Mouse (Mus musculus) cerebellum, adult 11 months (tissue): Measurements from ENCODE around the gene Dtnbp1.

Source experiments
- DNase-seq: peaks from one replicate; pipeline ENCODE4 v3.0.0; 2022

Dtnbp1 gene

DNA sequence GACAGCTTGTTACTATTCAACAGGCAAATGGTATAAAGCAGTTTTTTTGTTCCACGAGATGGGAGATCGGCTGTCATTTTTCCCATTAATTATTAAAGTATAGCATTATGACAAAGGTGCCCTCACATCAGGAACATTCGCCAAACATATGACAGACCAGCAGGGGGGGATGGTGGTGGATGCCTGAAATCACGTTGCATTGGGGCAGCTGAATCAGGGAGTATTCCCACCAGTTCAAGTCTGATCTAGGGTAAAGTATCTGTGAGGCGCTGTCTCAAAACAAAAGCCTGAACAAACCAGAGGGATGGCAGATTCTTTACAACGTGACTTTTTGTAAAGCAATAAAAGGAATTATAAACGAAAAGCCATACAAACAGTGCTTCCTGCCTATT is 1.1 kb downstream of the Dtnbp1 start:
- DNase-seq: peak; percentile 32

GRCm38 (mm10) chr13:44999211-44999610 is 2.7 kb downstream of the Dtnbp1 start:
- DNase-seq: no peak

DNA sequence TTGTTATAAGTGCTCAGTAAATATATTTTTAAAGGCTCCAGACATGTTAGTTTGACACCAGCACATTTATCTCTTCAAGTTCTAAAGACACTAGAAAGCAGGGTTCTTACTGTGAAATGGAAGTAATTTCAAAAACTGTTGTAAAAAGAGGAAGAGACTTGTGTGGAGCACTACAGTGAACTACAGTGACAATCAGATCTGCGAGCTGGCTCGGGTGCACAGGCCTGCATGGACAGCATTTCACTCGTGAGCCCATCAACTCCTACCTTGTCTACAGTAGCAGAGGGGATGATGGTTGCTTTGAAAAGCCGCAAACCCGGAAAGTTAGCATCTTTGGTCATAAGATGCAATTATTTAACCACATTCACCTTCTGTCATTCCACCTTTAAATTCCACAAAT is 5.6 kb downstream of the Dtnbp1 start:
- no peak for DNase-seq

GRCm38 (mm10) chr13:44992550-44993205 is 9.3 kb downstream of the Dtnbp1 start:
- DNase-seq: no peak

GRCm38 (mm10) chr13:44991936-44992335 is 10.0 kb downstream of the Dtnbp1 start:
- no peak for DNase-seq

DNA sequence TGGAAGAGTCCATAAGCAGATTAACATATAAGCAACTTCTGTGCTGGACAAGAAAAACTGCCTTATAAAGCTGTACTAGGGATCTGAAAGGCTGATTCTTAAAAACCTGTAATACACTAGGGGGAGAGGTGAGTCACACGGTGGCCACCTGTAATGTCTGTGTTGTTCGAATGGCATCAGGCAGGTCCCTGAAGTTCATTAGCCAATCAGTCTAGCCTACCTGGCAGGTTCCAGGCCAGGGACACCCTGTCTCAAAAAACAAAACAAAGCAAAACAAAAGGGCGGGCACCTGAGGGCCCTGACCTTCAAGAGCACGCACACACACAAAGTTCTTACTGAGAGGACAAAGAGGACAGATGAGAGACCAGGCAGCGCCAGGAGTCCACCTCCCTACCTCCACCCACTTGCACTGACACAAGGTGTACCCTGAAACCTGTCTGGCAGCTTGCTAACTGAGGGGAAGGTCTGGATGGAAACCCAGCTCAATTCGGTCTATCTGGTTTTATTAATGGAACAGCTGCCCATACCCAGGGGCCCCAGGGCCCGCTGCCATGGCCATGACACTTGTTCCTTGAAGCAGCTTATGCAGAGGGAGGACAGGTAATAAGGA is 11.8 kb downstream of the Dtnbp1 start:
- DNase-seq: no peak

- no peak for DNase-seq
These were observed 15.6 kb downstream of the Dtnbp1 start for GRCm38 (mm10) chr13:44986352-44986751.

DNA sequence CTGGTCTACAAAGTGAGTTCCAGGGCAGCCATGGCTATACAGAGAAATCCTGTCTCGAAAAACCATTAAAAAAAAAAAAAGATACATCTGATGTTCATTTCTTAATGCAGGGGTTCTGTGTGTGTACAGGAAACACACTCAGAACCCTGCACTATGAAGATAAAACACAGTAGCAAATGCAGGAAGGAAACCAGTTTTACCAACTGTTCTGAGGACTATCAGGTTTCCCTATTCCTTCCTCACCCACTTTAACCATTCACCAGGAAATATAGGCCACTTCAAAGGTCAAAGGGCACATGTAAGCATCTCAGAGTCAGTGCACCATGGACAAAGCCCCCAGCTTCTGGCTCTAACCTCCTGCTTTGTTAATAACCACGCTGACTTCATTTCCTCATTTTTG is 16.6 kb downstream of the Dtnbp1 start:
- no peak for DNase-seq

DNA sequence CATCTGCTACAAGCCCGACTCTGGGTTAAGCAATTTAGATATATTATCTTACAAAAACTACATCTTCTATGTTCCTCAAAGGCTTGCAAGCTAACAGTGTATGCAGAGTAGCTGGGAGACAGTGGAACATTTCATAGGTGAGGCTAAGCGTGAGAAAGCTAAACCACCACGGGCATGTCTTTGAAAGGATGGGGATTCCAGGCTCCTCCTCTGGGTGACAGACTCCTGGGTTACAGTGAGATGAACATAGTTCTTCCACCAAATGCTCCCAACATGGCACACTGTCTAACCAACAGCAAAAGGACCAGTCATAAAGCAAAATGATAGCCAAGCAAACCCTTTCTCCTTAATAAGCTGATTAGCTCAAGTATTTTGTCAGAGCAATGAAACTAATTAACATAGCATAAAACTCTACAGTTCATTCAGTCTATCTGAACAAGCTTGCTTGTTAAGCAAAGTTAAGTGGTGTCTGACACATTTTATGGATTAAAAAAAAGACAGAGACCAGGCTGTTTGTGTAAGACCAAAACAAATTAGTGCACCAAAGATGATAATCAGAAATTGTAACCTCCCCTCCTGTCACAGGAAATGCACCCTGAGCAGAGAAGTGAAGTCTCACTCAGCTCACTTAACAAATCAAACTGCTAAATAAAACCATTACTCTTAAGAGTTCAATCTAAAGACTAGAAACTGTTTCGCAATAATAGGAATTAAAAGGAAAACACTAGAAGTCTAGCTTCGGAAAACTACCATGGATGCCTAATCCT is 18.1 kb downstream of the Dtnbp1 start:
- DNase-seq: no peak

- no peak for DNase-seq
These were observed 19.1 kb downstream of the Dtnbp1 start for GRCm38 (mm10) chr13:44982799-44983198.

DNA sequence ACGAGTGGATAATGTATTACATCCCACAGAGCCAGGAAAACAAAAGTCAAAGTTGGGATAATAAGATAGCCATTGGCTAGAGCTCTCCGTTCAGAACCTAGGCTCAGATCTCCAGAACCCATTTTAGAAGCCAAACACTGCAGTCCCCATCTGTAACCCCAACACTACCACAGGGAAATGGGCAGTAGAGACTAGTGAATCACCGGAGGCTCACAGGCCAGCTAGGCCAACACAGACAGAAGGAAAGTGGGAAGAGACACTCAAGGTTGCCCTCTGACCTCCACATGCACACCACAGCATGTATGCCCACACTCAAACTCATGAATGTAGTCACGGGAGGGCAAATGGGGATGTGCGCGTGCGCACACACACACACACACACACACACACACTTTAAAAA is 22.5 kb downstream of the Dtnbp1 start:
- no peak for DNase-seq

- DNase-seq: no peak
These were observed 24.3 kb downstream of the Dtnbp1 start for GRCm38 (mm10) chr13:44977483-44978141.

DNA sequence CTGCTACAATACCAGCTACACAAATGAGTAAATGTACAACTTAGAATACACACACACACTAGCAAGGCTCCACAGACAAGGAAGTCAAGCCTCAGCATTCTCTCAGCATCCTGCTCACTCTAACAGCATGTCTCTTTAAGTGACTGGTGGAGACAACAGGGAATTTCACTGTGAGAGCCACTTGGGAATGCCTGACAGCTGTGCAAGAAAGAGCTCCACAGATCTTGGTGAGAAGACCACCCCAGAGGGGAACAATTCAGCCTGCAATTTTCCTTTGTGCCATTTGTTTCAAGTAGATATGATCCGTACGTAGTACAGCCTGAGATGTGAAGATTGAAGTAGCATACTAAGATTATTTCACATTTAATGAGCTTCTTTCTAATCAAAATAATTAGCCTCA is 24.9 kb downstream of the Dtnbp1 start:
- DNase-seq: no peak

DNA sequence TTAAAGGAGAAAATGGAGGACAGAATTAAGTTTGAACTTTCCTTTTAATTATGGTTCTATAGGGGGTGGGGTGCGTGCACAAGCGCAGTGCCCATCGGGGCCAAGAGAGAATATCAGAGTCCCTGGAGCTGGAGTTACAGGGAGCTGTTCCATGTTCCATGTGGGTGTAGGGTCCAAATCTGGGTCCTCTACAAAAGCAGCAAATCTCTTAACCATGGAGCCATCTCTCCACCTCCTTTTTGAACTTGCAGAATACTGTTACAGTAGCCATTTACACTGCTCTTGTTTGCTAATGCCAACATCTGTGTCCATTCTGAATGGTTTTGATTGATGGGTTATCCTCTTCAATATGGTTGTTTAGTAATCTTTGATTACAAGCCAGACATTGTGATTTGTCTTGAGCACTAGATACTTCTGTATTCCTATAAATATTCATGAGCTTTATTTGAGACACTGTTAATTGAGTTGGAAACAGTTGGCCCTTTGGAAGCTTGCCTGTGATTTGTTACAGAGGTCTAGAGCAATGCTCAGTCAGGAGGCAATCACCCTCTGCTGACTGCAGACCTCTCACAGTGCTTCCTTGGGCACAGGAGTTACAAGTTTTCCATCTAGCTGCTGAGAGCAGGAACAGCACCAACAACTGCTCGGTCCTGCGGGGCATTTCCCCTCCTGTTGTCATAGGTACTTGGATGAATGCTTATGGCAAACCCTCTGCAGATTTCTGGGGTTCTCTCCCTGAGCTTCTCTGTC is 41.2 kb downstream of the Dtnbp1 start:
- no peak for DNase-seq

GRCm38 (mm10) chr13:44957049-44957448 is 44.9 kb downstream of the Dtnbp1 start:
- DNase-seq: no peak

DNA sequence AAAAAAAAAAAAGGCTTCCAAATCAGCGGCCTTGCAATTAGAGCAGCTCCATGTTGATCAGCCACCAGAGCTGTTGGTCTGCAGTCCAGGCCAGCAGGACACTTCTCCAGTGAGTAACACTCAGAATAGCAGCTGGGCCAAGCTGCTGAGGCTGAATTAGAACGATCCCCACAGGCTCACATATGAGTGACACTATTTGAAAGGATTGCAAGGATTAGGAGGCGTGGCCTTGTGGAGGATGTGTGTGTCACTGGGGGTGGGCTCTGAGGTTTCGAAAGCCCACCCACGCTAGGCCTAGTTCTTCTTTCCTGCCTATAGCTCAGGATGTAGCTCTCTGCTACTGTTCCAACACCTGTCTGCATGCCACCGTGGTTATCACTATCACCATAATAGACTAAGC is 46.2 kb downstream of the Dtnbp1 start:
- DNase-seq: no peak

- no peak for DNase-seq
These were observed 47.7 kb downstream of the Dtnbp1 start for GRCm38 (mm10) chr13:44954232-44954568.

DNA sequence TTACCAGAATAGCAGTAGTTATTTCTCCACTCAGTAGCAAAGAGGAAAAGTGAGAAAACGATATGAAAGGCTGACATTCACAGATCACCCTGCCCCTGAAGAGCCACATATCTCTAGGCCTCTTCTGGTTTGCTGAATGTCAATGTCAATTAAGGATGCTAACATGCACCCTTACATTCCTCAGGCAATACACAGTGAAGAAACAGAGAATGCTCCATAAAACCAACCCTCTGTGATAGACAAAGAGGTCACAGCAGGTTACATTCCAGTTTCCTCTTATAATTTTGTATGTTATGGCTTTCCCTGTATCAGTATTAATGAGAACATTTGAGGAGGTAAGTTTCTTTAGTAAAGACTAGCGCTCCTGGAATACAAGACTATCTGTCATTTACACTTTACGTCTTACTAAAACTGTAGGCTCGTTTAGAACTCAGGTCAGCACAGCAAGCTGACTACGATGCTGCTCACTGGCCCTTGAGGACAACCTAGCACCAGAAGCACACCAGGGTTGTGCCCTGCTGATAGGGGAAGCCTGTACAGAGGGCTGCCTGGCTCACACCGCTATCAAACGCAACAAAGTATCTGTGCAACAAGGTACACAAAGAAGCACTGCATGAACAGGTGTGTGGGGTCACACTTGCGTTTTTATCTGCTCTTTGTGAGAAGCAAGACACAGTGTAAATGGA is 48.3 kb downstream of the Dtnbp1 start:
- DNase-seq: no peak

GRCm38 (mm10) chr13:44952393-44953086 is 49.4 kb downstream of the Dtnbp1 start:
- peak; percentile 16 for DNase-seq

DNA sequence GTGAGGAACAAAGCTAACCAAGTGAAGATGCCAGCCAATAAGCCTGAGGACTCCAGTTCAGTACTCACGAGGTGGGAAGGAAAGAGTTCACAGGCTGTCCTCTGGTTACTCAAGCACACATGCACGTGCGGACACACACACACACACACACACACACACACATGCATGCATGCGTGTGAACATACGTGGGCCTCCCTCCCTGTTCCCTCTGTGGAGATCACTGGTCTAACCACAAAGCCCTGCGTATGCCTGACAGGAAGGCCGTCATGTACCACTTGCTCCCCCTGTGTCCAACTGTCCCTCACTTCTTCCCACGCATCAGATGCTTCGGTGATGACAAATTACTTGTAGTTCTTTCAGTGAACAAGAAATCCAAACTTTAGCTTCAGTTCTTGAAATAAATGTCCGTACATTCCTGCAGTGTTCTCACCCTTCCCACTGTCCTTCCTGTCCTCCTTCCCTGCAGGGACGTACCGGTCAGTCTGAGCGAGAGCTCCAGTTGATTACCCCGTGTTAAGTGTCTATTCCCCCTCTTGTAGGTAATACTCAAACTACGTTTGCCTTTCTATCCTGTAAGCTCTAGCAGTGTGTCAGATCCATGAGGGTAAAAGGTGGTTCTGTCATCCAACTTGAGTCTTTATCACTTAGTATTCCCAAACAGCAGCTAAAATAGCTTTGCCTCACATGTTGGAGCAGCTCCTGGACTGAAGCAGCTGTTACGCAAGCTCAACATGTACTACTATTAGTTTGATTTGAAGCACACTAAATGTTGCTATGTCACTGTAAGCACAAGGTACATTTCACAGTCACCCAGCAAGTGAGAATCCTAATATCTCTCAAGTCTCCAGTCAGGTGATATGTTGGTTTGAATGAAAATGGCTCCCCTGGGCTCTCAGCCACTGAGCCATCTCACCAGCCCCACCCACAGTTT is 53.4 kb downstream of the Dtnbp1 start:
- no peak for DNase-seq
